Mouse (Mus musculus) B cell, adult (primary cell): Measurements from ENCODE around the gene Cypt14. TPM values are rescaled to one million over a fixed set of nuclear protein-coding genes. Genes with fewer than 3 reads are reported as not detected.

Experiments used
- total RNA-seq: library from RNA; stranded (reverse); gene quantifications from 4 replicates; pipeline ENCODE4 v1.2.4, GENCODE M21; 2023; ENCODE audit not compliant: inconsistent age

Cypt14 gene
- not detected in 4 replicates for total RNA-seq

GRCm38 (mm10) chrX:39863504-39863903, at the start of gene Cypt14:
Gene Cypt14, minus strand, starts transcription at chrX:39863604.

